Mouse (Mus musculus): ENCODE measurements around the gene Rhox7a. TPM values are rescaled to one million over a fixed set of nuclear protein-coding genes. Genes with fewer than 3 reads are reported as not detected.
"Not testable (repeated sequence)": the region's sequence is repeated elsewhere in the genome, so short reads cannot be mapped to it uniquely, and the experiment has no call there.

Gene Rhox7a
- not detected in 2 replicates for polyA plus RNA-seq (2014; fragmentation: Nextera tagmentation; extraction: Ambion mirVana)

- not testable (repeated sequence) for H3K4me2 ChIP-seq (ENCODE audit: low read depth, low read length, severe bottlenecking); ATAC-seq (replicated peaks; ENCODE audit: low FRiP score)
- 86% methylated on average over 8 of the region's 8 CpGs for WGBS
Measured at GRCm38 (mm10) chrX:37831386-37831785, at the start of gene Rhox7a. Rhox7a (plus strand) TSS chrX:37831686.

GRCm38 (mm10) chrX:37807286-37808080 is 24.0 kb upstream of the Rhox7a start:
- Histone ChIP-seq H3K4me2 (ENCODE audit: low read depth, low read length, severe bottlenecking) (no peak overlapping the region), H3K9me3 (ENCODE audit: control insufficient read depth, low read length) (no peaks in the 10 kb centered on the region), H3K9ac (ENCODE audit: low read length) (no peak overlapping the region), H3K36me3 (ENCODE audit: control insufficient read depth, insufficient read depth, low read length) (no peaks in the 10 kb centered on the region), H3K27me3 (ENCODE audit: control insufficient read depth, insufficient read depth, low read length) (no peaks in the 10 kb centered on the region), H3K4me1 (replicated peaks; ENCODE audit: control insufficient read depth, insufficient read depth, low read length) (no peaks in the 10 kb centered on the region), H3K27ac (ENCODE audit: low read depth, low read length) (no peak overlapping the region), H3K4me3 (ENCODE audit: low read depth, low read length) (no peak overlapping the region)
- DNase-seq (ENCODE audit: low spot score) (no peak), ATAC-seq (replicated peaks; ENCODE audit: low FRiP score) (no peak)
- 80% methylated on average over 15 of the region's 15 CpGs for WGBS

More at GRCm38 (mm10) chrX:37831386-37831785, at the start of gene Rhox7a:
- H3K4me3 ChIP-seq (ENCODE audit: low read depth, low read length); H3K9me3 ChIP-seq (ENCODE audit: control insufficient read depth, low read length); H3K27ac ChIP-seq (ENCODE audit: low read depth, low read length); H3K36me3 ChIP-seq (ENCODE audit: control insufficient read depth, insufficient read depth, low read length); H3K4me1 ChIP-seq (replicated peaks; ENCODE audit: control insufficient read depth, insufficient read depth, low read length); H3K9ac ChIP-seq (ENCODE audit: low read length); H3K27me3 ChIP-seq (ENCODE audit: control insufficient read depth, insufficient read depth, low read length); DNase-seq (ENCODE audit: low spot score): not testable (repeated sequence)

GRCm38 (mm10) chrX:37809396-37809795 is 22.1 kb upstream of the Rhox7a start:
- Histone ChIP-seq H3K27me3 (ENCODE audit: control insufficient read depth, insufficient read depth, low read length) (no peaks in the 10 kb centered on the region), H3K9me3 (ENCODE audit: control insufficient read depth, low read length) (no peaks in the 10 kb centered on the region), H3K4me2 (ENCODE audit: low read depth, low read length, severe bottlenecking) (no peak overlapping the region), H3K4me3 (ENCODE audit: low read depth, low read length) (no peak overlapping the region), H3K36me3 (ENCODE audit: control insufficient read depth, insufficient read depth, low read length) (no peaks in the 10 kb centered on the region), H3K27ac (ENCODE audit: low read depth, low read length) (no peak overlapping the region), H3K4me1 (replicated peaks; ENCODE audit: control insufficient read depth, insufficient read depth, low read length) (no peaks in the 10 kb centered on the region), H3K9ac (ENCODE audit: low read length) (no peak overlapping the region)
- DNase-seq (ENCODE audit: low spot score) (no peak), ATAC-seq (replicated peaks; ENCODE audit: low FRiP score) (no peak)
- 80% methylated on average over 2 of the region's 2 CpGs for whole genome bisulfite sequencing

GRCm38 (mm10) chrX:37811179-37811578 is 20.3 kb upstream of the Rhox7a start:
- H3K9me3 ChIP-seq (ENCODE audit: control insufficient read depth, low read length), result no peaks in the 10 kb centered on the region
- WGBS, result 29% methylated on average over 5 of the region's 5 CpGs
- H3K27me3 ChIP-seq (ENCODE audit: control insufficient read depth, insufficient read depth, low read length), result no peaks in the 10 kb centered on the region
- no peaks in the 10 kb centered on the region for H3K36me3 ChIP-seq (ENCODE audit: control insufficient read depth, insufficient read depth, low read length)
- H3K9ac ChIP-seq (ENCODE audit: low read length), result no peak overlapping the region
- DNase-seq (ENCODE audit: low spot score), result peak; percentile 64
- H3K4me3 ChIP-seq (ENCODE audit: low read depth, low read length), result no peak overlapping the region
- no peak for ATAC-seq (replicated peaks; ENCODE audit: low FRiP score)
- H3K4me2 ChIP-seq (ENCODE audit: low read depth, low read length, severe bottlenecking), result no peak overlapping the region
- no peak overlapping the region for H3K27ac ChIP-seq (ENCODE audit: low read depth, low read length)
- no peaks in the 10 kb centered on the region for H3K4me1 ChIP-seq (replicated peaks; ENCODE audit: control insufficient read depth, insufficient read depth, low read length)

GRCm38 (mm10) chrX:37815665-37816064 is 15.8 kb upstream of the Rhox7a start:
- WGBS, result 75% methylated on average over 10 of the region's 10 CpGs
- no peak for ATAC-seq (replicated peaks; ENCODE audit: low FRiP score)
- DNase-seq (ENCODE audit: low spot score), result no peak

GRCm38 (mm10) chrX:37826610-37827009 is 4.9 kb upstream of the Rhox7a start, which contains the start of gene Rhox6:
Rhox6 (plus strand) TSS chrX:37826910.
- DNase-seq (ENCODE audit: low spot score); H3K9ac ChIP-seq (ENCODE audit: low read length); H3K27me3 ChIP-seq (ENCODE audit: control insufficient read depth, insufficient read depth, low read length); ATAC-seq (replicated peaks; ENCODE audit: low FRiP score); H3K4me3 ChIP-seq (ENCODE audit: low read depth, low read length); H3K27ac ChIP-seq (ENCODE audit: low read depth, low read length); H3K4me2 ChIP-seq (ENCODE audit: low read depth, low read length, severe bottlenecking); H3K9me3 ChIP-seq (ENCODE audit: control insufficient read depth, low read length); H3K36me3 ChIP-seq (ENCODE audit: control insufficient read depth, insufficient read depth, low read length); H3K4me1 ChIP-seq (replicated peaks; ENCODE audit: control insufficient read depth, insufficient read depth, low read length): not testable (repeated sequence)
- 95% methylated on average over 4 of the region's 12 CpGs for WGBS

More at GRCm38 (mm10) chrX:37815665-37816064, 15.8 kb upstream of the Rhox7a start:
- no peak overlapping the region for H3K4me2 ChIP-seq (ENCODE audit: low read depth, low read length, severe bottlenecking)
- no peak overlapping the region for H3K9ac ChIP-seq (ENCODE audit: low read length)
- H3K36me3 ChIP-seq (ENCODE audit: control insufficient read depth, insufficient read depth, low read length), result no peaks in the 10 kb centered on the region
- H3K9me3 ChIP-seq (ENCODE audit: control insufficient read depth, low read length), result no peaks in the 10 kb centered on the region
- H3K27ac ChIP-seq (ENCODE audit: low read depth, low read length), result no peak overlapping the region
- H3K4me3 ChIP-seq (ENCODE audit: low read depth, low read length), result no peak overlapping the region
- no peaks in the 10 kb centered on the region for H3K4me1 ChIP-seq (replicated peaks; ENCODE audit: control insufficient read depth, insufficient read depth, low read length)
- H3K27me3 ChIP-seq (ENCODE audit: control insufficient read depth, insufficient read depth, low read length), result no peaks in the 10 kb centered on the region

- H3K4me3 ChIP-seq (ENCODE audit: low read depth, low read length), result no peak overlapping the region
- 98% methylated on average over 2 of the region's 2 CpGs for WGBS
- no peaks in the 10 kb centered on the region for H3K4me1 ChIP-seq (replicated peaks; ENCODE audit: control insufficient read depth, insufficient read depth, low read length)
- no peak overlapping the region for H3K27ac ChIP-seq (ENCODE audit: low read depth, low read length)
- H3K36me3 ChIP-seq (ENCODE audit: control insufficient read depth, insufficient read depth, low read length), result no peaks in the 10 kb centered on the region
- no peak overlapping the region for H3K9ac ChIP-seq (ENCODE audit: low read length)
- ATAC-seq (replicated peaks; ENCODE audit: low FRiP score) (no peak), DNase-seq (ENCODE audit: low spot score) (no peak)
- H3K27me3 ChIP-seq (ENCODE audit: control insufficient read depth, insufficient read depth, low read length), result no peaks in the 10 kb centered on the region
- H3K9me3 ChIP-seq (ENCODE audit: control insufficient read depth, low read length), result no peaks in the 10 kb centered on the region
- no peak overlapping the region for H3K4me2 ChIP-seq (ENCODE audit: low read depth, low read length, severe bottlenecking)
Measured at GRCm38 (mm10) chrX:37871641-37872040, 40.2 kb downstream of the Rhox7a start.

- H3K27ac ChIP-seq (ENCODE audit: low read depth, low read length), result no peak within 1 kb of the TSS
- H3K4me1 ChIP-seq (replicated peaks; ENCODE audit: control insufficient read depth, insufficient read depth, low read length), result no peaks in the 10 kb centered on the region
- H3K36me3 ChIP-seq (ENCODE audit: control insufficient read depth, insufficient read depth, low read length), result no peaks in the 10 kb centered on the region
- 78% methylated on average over 4 of the region's 4 CpGs for WGBS
- DNase-seq (ENCODE audit: low spot score) (no peak), ATAC-seq (replicated peaks; ENCODE audit: low FRiP score) (no peak)
- no peak within 1 kb of the TSS for H3K4me2 ChIP-seq (ENCODE audit: low read depth, low read length, severe bottlenecking)
- H3K27me3 ChIP-seq (ENCODE audit: control insufficient read depth, insufficient read depth, low read length), result no peaks in the 10 kb centered on the region
- H3K9me3 ChIP-seq (ENCODE audit: control insufficient read depth, low read length), result no peaks in the 10 kb centered on the region
- H3K9ac ChIP-seq (ENCODE audit: low read length), result no peak within 1 kb of the TSS
- H3K4me3 ChIP-seq (ENCODE audit: low read depth, low read length), result no peak within 1 kb of the TSS
Measured at GRCm38 (mm10) chrX:37878844-37879243, 47.4 kb downstream of the Rhox7a start, which contains the start of gene Rhox8. Rhox8 (minus strand) TSS chrX:37878944.

Measured in forebrain, embryonic 11.5 days (tissue).